Mouse (Mus musculus): ENCODE results near the gene Kctd21. TPM values are rescaled to one million over a fixed set of nuclear protein-coding genes. Genes with fewer than 3 reads are reported as not detected.

Gene Kctd21
- polyA plus RNA-seq, 1 experiment from 2014 or later: 4.4 TPM

GRCm38 (mm10) chr7:97355068-97355841, 23.1 kb downstream of the Kctd21 start:
- H3K4me1 ChIP-seq: peaks cover 14% of the 10 kb centered on the region; the same call in 1 of the 2 replicates

DNA sequence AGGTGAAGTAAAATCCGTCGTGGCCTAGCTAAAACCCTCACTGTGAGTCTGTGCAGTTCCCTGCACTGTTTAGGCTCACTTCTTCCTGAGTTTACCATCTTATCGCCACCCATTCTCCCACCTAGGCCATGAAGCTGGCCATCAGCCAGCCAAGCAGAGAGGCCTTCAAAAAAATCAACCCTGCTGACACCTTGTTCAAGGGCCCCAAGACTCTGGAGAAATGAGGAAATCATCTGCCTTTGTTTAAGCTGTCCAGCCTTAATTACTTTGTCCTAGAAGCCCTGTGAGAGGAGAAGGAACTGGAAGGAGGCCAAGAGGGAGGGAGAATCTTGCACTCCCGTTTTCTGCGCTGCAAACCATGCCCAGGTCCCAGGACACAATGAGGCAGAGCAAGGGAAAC, 24.1 kb downstream of the Kctd21 start:
- 81% methylated on average over 5 of the region's 5 CpGs for WGBS
- H3K4me3 ChIP-seq: no peak overlapping the region
- H3K9me3 ChIP-seq (replicated peaks): no peaks in the 10 kb centered on the region
- no peak for DNase-seq (ENCODE audit: low spot score)
- no peak overlapping the region for H3K27ac ChIP-seq (replicated peaks)
- H3K27me3 ChIP-seq (ENCODE audit: low read depth, poor library complexity, severe bottlenecking): no peaks in the 10 kb centered on the region
- peaks cover 12% of the 10 kb centered on the region; the same call in 1 of the 2 replicates for H3K4me1 ChIP-seq
- no peaks in the 10 kb centered on the region for H3K36me3 ChIP-seq

More at GRCm38 (mm10) chr7:97355068-97355841, 23.1 kb downstream of the Kctd21 start:
- DNase-seq (ENCODE audit: low spot score): no peak
- Histone ChIP-seq H3K4me3 (no peak overlapping the region), H3K27me3 (ENCODE audit: low read depth, poor library complexity, severe bottlenecking) (no peaks in the 10 kb centered on the region), H3K36me3 (no peaks in the 10 kb centered on the region), H3K9me3 (replicated peaks) (no peaks in the 10 kb centered on the region), H3K27ac (replicated peaks) (no peak overlapping the region)
- 46% methylated on average over 13 of the region's 13 CpGs for WGBS

- 0 out of 2 replicates have a peak, but pooled peaks cover 6% of the 10 kb centered on the region for H3K4me1 ChIP-seq
- H3K27ac ChIP-seq (replicated peaks): no peak overlapping the region
- 84% methylated on average over 5 of the region's 5 CpGs for WGBS
- DNase-seq (ENCODE audit: low spot score): no peak
- H3K36me3 ChIP-seq: no peaks in the 10 kb centered on the region
- H3K4me3 ChIP-seq: no peak overlapping the region
- H3K27me3 ChIP-seq (ENCODE audit: low read depth, poor library complexity, severe bottlenecking): no peaks in the 10 kb centered on the region
- H3K9me3 ChIP-seq (replicated peaks): no peaks in the 10 kb centered on the region
These were observed 24.7 kb downstream of the Kctd21 start for GRCm38 (mm10) chr7:97356875-97357276.

GRCm38 (mm10) chr7:97357840-97358239, 25.7 kb downstream of the Kctd21 start:
- H3K4me1 ChIP-seq: 0 out of 2 replicates have a peak, but pooled peaks cover 6% of the 10 kb centered on the region
- H3K27ac ChIP-seq (replicated peaks): no peak overlapping the region
- H3K27me3 ChIP-seq (ENCODE audit: low read depth, poor library complexity, severe bottlenecking): no peaks in the 10 kb centered on the region
- WGBS: 88% methylated on average over 3 of the region's 3 CpGs
- no peaks in the 10 kb centered on the region for H3K36me3 ChIP-seq
- H3K9me3 ChIP-seq (replicated peaks): no peaks in the 10 kb centered on the region
- H3K4me3 ChIP-seq: no peak overlapping the region
- no peak for DNase-seq (ENCODE audit: low spot score)

- no peaks in the 10 kb centered on the region for H3K27me3 ChIP-seq (ENCODE audit: low read depth, poor library complexity, severe bottlenecking)
- H3K36me3 ChIP-seq: no peaks in the 10 kb centered on the region
- no peak for DNase-seq (ENCODE audit: low spot score)
- H3K27ac ChIP-seq (replicated peaks): no peak overlapping the region
- H3K4me1 ChIP-seq: 0 out of 2 replicates have a peak, but pooled peaks cover 6% of the 10 kb centered on the region
- H3K4me3 ChIP-seq: no peak overlapping the region
- 87% methylated on average over 4 of the region's 4 CpGs for WGBS
- no peaks in the 10 kb centered on the region for H3K9me3 ChIP-seq (replicated peaks)
These were observed 26.2 kb downstream of the Kctd21 start for GRCm38 (mm10) chr7:97358347-97358746.

DNA sequence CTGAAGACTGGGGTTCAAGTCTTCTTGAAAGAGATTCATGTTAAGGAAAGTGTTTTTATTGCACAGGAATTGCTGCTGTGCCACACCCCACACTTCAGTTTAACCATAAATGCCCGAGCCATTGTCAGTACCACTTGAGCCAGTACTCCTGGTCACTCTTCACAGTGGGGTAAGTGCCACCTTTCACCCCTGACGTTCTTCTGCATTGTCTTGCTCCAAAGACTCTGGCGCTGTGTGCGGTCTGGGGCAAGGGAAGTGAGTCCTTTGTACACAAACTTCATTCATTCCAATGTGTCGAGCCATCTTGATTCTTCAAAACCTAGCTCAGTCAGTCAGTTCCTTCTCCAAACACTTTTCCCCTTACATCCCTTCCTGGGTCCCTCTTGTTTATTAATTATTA, 28.0 kb downstream of the Kctd21 start:
- Histone ChIP-seq H3K36me3 (no peaks in the 10 kb centered on the region), H3K27me3 (ENCODE audit: low read depth, poor library complexity, severe bottlenecking) (no peaks in the 10 kb centered on the region), H3K4me1 (0 out of 2 replicates have a peak, but pooled peaks cover 6% of the 10 kb centered on the region), H3K4me3 (no peak overlapping the region), H3K9me3 (replicated peaks) (no peaks in the 10 kb centered on the region), H3K27ac (replicated peaks) (no peak overlapping the region)
- 72% methylated on average over 5 of the region's 5 CpGs for WGBS
- no peak for DNase-seq (ENCODE audit: low spot score)

DNA sequence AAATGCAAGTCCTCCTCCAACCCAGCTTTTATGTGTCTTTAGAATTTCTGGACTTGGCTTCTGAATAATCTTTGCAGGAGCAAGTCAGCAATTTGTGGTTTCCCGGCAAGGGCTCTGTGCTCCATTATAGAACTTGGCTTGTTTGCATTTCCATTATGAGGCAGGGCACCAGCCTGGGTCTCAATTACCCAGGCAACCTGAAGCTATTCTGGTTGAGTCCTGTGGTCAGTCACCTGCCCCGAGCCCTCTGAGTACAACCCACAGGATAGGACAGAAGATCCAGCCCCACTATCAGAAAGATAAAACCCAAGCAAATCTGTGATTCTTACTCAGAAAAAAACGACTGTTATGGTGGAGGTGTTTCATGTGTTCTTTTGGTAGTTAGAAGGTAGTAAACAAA, 28.8 kb downstream of the Kctd21 start:
- H3K36me3 ChIP-seq: no peaks in the 10 kb centered on the region
- H3K27ac ChIP-seq (replicated peaks): no peak overlapping the region
- no peak for DNase-seq (ENCODE audit: low spot score)
- 52% methylated on average over 3 of the region's 3 CpGs for WGBS
- no peaks in the 10 kb centered on the region for H3K27me3 ChIP-seq (ENCODE audit: low read depth, poor library complexity, severe bottlenecking)
- no peak overlapping the region for H3K4me3 ChIP-seq
- 0 out of 2 replicates have a peak, but pooled peaks cover 6% of the 10 kb centered on the region for H3K4me1 ChIP-seq
- no peaks in the 10 kb centered on the region for H3K9me3 ChIP-seq (replicated peaks)

DNA sequence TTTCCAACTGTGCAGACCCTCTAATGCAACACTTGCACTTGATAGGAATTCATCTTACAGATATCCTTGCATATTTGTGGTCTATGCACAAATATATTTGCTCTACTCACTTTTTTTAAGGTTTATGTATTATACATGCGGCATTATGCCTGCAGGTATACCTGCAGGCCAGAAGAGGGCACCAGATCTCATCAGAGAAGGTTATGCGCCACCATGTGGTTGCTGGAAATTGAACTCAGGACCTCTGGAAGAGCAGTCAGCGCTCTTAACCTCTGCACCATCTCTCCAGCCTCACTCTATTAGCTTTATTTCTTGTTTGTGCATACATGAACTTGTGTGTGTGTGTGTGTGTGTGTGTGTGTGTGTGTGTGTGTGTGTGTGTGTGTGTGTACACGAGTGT, 29.3 kb downstream of the Kctd21 start:
- WGBS: 31% methylated on average over 4 of the region's 4 CpGs
- Histone ChIP-seq H3K4me1 (0 out of 2 replicates have a peak, but pooled peaks cover 6% of the 10 kb centered on the region), H3K9me3 (replicated peaks) (no peaks in the 10 kb centered on the region), H3K4me3 (no peak overlapping the region), H3K27me3 (ENCODE audit: low read depth, poor library complexity, severe bottlenecking) (no peaks in the 10 kb centered on the region), H3K36me3 (no peaks in the 10 kb centered on the region), H3K27ac (replicated peaks) (no peak overlapping the region)
- DNase-seq (ENCODE audit: low spot score): peak; percentile 37

DNA sequence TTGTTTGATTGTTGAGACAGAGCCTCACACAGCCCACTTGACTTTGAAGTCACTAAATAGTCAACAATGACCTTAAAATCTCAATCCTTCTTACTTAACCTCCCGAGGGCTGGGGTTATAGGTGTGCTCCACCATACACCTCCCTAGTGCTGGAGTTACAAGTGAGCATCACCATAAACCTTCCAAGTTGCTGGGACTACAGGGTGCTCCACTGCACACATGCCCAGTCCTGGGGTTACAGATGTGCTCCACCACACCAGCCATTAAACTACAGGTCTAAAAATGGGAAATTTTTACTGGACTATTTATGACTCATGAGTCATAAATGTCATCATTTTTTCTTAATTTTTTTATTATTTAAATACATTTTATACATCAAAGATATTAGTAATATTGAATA, 33.8 kb downstream of the Kctd21 start:
- Histone ChIP-seq H3K36me3 (no peaks in the 10 kb centered on the region), H3K9me3 (replicated peaks) (no peaks in the 10 kb centered on the region), H3K27me3 (ENCODE audit: low read depth, poor library complexity, severe bottlenecking) (no peaks in the 10 kb centered on the region; the same call in 1 of the 2 replicates), H3K4me1 (peaks cover 15% of the 10 kb centered on the region), H3K4me3 (no peak overlapping the region), H3K27ac (replicated peaks) (no peak overlapping the region)
- DNase-seq (ENCODE audit: low spot score): no peak
- 91% methylated on average over 1 of the region's 1 CpGs for WGBS

- no peak overlapping the region for H3K27ac ChIP-seq (replicated peaks)
- DNase-seq (ENCODE audit: low spot score): no peak
- peaks cover 68% of the 10 kb centered on the region for H3K36me3 ChIP-seq
- peaks cover 22% of the 10 kb centered on the region for H3K4me1 ChIP-seq
- no peaks in the 10 kb centered on the region for H3K27me3 ChIP-seq (ENCODE audit: low read depth, poor library complexity, severe bottlenecking)
- H3K4me3 ChIP-seq: no peak overlapping the region
- H3K9me3 ChIP-seq (replicated peaks): no peaks in the 10 kb centered on the region
- 95% methylated on average over 9 of the region's 9 CpGs for WGBS
These were observed 43.0 kb downstream of the Kctd21 start for GRCm38 (mm10) chr7:97375101-97375500.

DNA sequence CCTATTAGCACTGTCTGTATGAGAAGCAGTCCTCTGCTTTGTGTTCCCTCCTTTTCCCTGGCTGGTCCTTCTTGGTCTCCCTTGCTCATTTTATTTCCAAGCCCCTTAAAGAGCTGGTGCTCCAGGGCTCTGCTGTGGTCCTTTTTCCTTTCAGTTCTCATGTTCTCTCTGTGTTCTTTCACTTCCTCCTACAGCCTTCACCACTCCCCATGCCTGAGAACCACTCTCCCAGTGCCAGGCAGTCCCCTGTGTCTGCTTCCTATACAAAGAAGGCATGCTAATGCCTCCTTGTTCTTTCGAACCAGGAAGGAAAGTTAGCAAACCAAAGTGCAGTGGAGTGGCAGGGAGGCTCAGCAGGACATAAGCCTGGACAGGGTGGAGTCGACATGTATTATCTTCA, 43.8 kb downstream of the Kctd21 start:
- H3K4me1 ChIP-seq: peaks cover 14% of the 10 kb centered on the region
- no peak overlapping the region for H3K27ac ChIP-seq (replicated peaks)
- H3K27me3 ChIP-seq (ENCODE audit: low read depth, poor library complexity, severe bottlenecking): no peaks in the 10 kb centered on the region
- DNase-seq (ENCODE audit: low spot score): no peak
- H3K9me3 ChIP-seq (replicated peaks): no peaks in the 10 kb centered on the region
- H3K36me3 ChIP-seq: peaks cover 75% of the 10 kb centered on the region
- WGBS: 88% methylated on average over 2 of the region's 2 CpGs
- no peak overlapping the region for H3K4me3 ChIP-seq

- no peaks in the 10 kb centered on the region for H3K9me3 ChIP-seq (replicated peaks)
- WGBS: 90% methylated on average over 5 of the region's 5 CpGs
- DNase-seq (ENCODE audit: low spot score): no peak
- no peak overlapping the region for H3K4me3 ChIP-seq
- H3K4me1 ChIP-seq: no peaks in the 10 kb centered on the region
- no peaks in the 10 kb centered on the region for H3K27me3 ChIP-seq (ENCODE audit: low read depth, poor library complexity, severe bottlenecking)
- H3K27ac ChIP-seq (replicated peaks): no peak overlapping the region
- H3K36me3 ChIP-seq: peaks cover 99% of the 10 kb centered on the region
These were observed 47.2 kb downstream of the Kctd21 start for GRCm38 (mm10) chr7:97379304-97379703.

DNA sequence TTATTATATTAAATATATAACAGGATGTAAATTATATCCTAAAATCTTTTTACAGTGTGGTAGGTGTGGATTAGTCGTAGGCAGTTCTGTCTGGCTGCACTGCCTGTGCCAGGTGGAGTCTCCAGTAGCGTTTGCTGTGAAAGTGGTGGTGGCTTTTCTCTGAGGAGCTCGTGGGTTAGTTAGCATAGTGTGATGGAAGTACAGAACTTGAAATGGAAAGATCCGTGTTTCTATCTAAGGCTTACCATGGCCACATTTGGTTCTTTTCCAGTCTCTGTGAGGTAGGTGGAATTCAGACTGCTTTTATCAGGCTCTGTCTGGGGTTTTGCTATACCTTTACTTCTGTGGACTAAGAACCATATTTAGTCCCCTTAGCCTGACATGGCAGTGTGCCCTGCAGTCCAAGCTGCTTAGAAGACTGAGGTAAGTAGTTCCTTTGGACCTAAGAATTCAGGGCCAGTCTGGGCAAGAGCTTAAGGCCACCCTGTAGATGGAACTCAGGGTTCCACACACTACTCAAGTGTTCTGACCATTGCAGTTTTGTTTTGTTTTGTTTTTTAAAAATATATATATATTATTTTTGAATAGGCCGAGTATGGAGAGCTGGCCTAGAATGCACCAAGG, 48.5 kb downstream of the Kctd21 start:
- Histone ChIP-seq H3K9me3 (replicated peaks) (no peaks in the 10 kb centered on the region), H3K4me3 (no peak overlapping the region), H3K4me1 (no peaks in the 10 kb centered on the region), H3K36me3 (peaks cover 99% of the 10 kb centered on the region), H3K27me3 (ENCODE audit: low read depth, poor library complexity, severe bottlenecking) (no peaks in the 10 kb centered on the region), H3K27ac (replicated peaks) (no peak overlapping the region)
- DNase-seq (ENCODE audit: low spot score): no peak
- 90% methylated on average over 5 of the region's 5 CpGs for WGBS
